7 mouse cellular contexts compared by ENCODE assay signal in the genomic region with DNA sequence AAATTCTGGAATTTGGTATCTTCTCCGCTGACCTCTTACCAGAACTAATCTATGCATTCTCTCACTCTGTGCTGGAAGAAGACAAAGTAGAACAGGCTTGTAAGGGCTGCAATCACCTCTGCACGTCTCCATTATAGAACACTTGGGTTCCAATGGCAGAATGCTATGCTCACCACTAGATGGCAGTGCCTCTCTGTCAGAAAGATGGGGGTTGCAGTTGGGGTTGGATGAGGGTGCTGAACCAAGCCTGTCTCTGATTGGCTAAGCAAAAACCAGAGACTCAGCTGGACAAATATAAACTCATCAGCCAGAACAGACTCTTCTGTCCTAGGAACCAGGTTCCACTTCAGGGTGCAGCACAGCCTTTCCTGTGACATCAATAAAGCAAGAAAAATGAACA.
DNase-seq lines count a peak whose midpoint lies in the region; ATAC-seq and TF ChIP-seq lines count a peak whose summit lies in the region.
"Not testable (repeated sequence)": the region's sequence is repeated elsewhere in the genome, so short reads cannot be mapped to it uniquely, and the experiment has no call there.

No protein-coding gene starts in this region.

- 43% methylated on average over 2 of the region's 2 CpGs for WGBS in hindbrain, embryonic 10.5 days

- H3K9me3 ChIP-seq in ES-Bruce4 (replicated peaks; ENCODE audit: control insufficient read depth, insufficient read depth, low read length, poor library complexity, severe bottlenecking); hindbrain, embryonic 10.5 days: not testable (repeated sequence)

- not testable (repeated sequence) for H3K27me3 ChIP-seq in ES-Bruce4 (ENCODE audit: control insufficient read depth, insufficient read depth, low read length, poor library complexity, severe bottlenecking); hindbrain, embryonic 10.5 days (ENCODE audit: insufficient read depth, poor library complexity, severe bottlenecking)

- not testable (repeated sequence) for TF ChIP-seq EP300 in ES-Bruce4 (IDR thresholded peaks at IDR 0.05; ENCODE audit: insufficient read depth, low read depth, low read length)

- peak; percentile 0 to 4 for DNase-seq in adrenal gland, postnatal 36 days
- DNase-seq in embryo, embryonic 9.5 days (ENCODE audit: extremely low spot score) = peak; percentile 1
- peak; percentile 2 for DNase-seq in hindbrain, embryonic 10.5 days (ENCODE audit: low spot score)
- peak in 1 of 2 experiments; percentile 10 for DNase-seq in layer of hippocampus, adult 2 months (ENCODE audit: low spot score in 2 of 2)
- DNase-seq in lung, postnatal 14 days = peak; percentile 1

- TF ChIP-seq CTCF in ES-Bruce4 (IDR thresholded peaks at IDR 0.05; ENCODE audit: low read depth, low read length) = peak; percentile 12
- peak; percentile 65 for TF ChIP-seq CTCF in layer of hippocampus, adult 2 months (conservative IDR thresholded peaks at IDR 0.05)

- H3K27ac ChIP-seq in ES-Bruce4 (ENCODE audit: insufficient read depth, low read length); hindbrain, embryonic 10.5 days; layer of hippocampus, adult 2 months: not testable (repeated sequence)

- 0 out of 2 replicates have a peak, but pooled peaks have one; percentile 23 for ATAC-seq in neutrophil, adult 5-6 weeks (ENCODE audit: extremely low read depth, insufficient number of reproducible peaks, low FRiP score, poor library complexity, severe bottlenecking)

- H3K36me3 ChIP-seq in ES-Bruce4 (ENCODE audit: control insufficient read depth, insufficient read depth, low read length, poor library complexity, severe bottlenecking); hindbrain, embryonic 10.5 days: not testable (repeated sequence)

- not testable (repeated sequence) for H3K4me3 ChIP-seq in ES-Bruce4 (ENCODE audit: low read depth, low read length); hindbrain, embryonic 10.5 days; layer of hippocampus, adult 2 months

- TF ChIP-seq POLR2A in ES-Bruce4 (IDR thresholded peaks at IDR 0.05; ENCODE audit: insufficient read depth, low read length) = not testable (repeated sequence)

- not testable (repeated sequence) for H3K4me1 ChIP-seq in ES-Bruce4 (ENCODE audit: control insufficient read depth, insufficient read depth, low read length); hindbrain, embryonic 10.5 days (replicated peaks)

- not testable (repeated sequence) for H3K9ac ChIP-seq in ES-Bruce4 (ENCODE audit: low read depth, poor library complexity, severe bottlenecking)
